Mouse (Mus musculus) bone marrow macrophage, adult 2 months (primary cell): ENCODE data around the gene Carhsp1. TPM values are rescaled to one million over a fixed set of nuclear protein-coding genes. Genes with fewer than 3 reads are reported as not detected.

ENCODE experiments used
- H3K27ac ChIP-seq: 2 replicates; pipeline ENCODE4 v1.5.1; 2012; ENCODE audit warnings: low read depth, low read length; ENCODE audit not compliant: insufficient read depth
- H3K4me1 ChIP-seq: 2 replicates; pipeline ENCODE4 v1.6.1; 2012; ENCODE audit warnings: low read length; ENCODE audit not compliant: control insufficient read depth, insufficient read depth
- H3K4me3 ChIP-seq: 2 replicates; pipeline ENCODE4 v1.5.1; 2012; ENCODE audit warnings: mild to moderate bottlenecking, low read length, moderate library complexity; ENCODE audit not compliant: insufficient read depth
- CTCF ChIP-seq: IDR thresholded peaks from 2 replicates; pipeline ENCODE4 v1.5.1; 2012; ENCODE audit warnings: low read depth, mild to moderate bottlenecking, low read length, moderate library complexity
- POLR2A ChIP-seq: IDR thresholded peaks from 2 replicates; pipeline ENCODE4 v1.6.1; 2012; ENCODE audit warnings: mild to moderate bottlenecking, low read depth, low read length, borderline replicate concordance
- polyA plus RNA-seq: library from polyadenylated mRNA; stranded (reverse); fragments of >200 nt; gene quantifications from 2 replicates; pipeline ENCODE4 v1.2.4, GENCODE M21; 2012; ENCODE audit not compliant: missing spikeins, insufficient read depth, insufficient read length

The Carhsp1 gene
- polyA plus RNA-seq, 1 experiment: 26.3 TPM

DNA sequence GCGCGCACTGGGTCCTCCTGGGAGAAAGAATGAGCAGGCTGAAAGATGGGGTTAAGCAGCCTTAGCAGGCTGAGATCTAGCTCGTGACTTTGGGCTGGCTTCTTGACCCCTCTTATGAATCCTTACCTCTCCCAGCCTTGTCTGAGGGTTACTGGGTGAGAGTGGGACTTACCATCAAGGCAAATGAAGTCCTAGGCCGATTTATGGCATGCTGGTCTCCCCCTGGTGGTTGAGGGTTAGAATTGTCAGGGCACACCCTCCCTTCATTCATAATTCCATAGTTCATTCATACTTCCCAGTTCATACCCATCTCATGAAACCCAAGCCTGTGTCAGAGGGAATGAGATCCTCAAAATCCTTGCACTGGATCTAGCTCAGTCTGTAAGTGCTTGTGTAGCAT is 4.8 kb upstream of the Carhsp1 start:
- Histone ChIP-seq H3K4me1 (peaks cover 2% of the 10 kb centered on the region; the same call in 1 of the 2 replicates), H3K4me3 (no peak overlapping the region), H3K27ac (no peak overlapping the region)
- TF ChIP-seq POLR2A (no peak), CTCF (peak; percentile 34; the same call in 1 of the 2 replicates)

GRCm38 (mm10) chr16:8676228-8676627 is 4.3 kb upstream of the Carhsp1 start:
- TF ChIP-seq CTCF (no peak), POLR2A (no peak)
- Histone ChIP-seq H3K27ac (no peak overlapping the region), H3K4me3 (no peak overlapping the region), H3K4me1 (peaks cover 2% of the 10 kb centered on the region; the same call in 1 of the 2 replicates)

- Histone ChIP-seq H3K4me3 (no peak overlapping the region), H3K4me1 (peaks cover 6% of the 10 kb centered on the region), H3K27ac (no peak overlapping the region)
- TF ChIP-seq CTCF: no peak
- no peak for TF ChIP-seq POLR2A
Observed at GRCm38 (mm10) chr16:8675559-8675958, 3.6 kb upstream of the Carhsp1 start.

GRCm38 (mm10) chr16:8674165-8674564 is 2.2 kb upstream of the Carhsp1 start:
- Histone ChIP-seq H3K4me3 (no peak overlapping the region), H3K4me1 (peaks cover 15% of the 10 kb centered on the region), H3K27ac (no peak overlapping the region)
- TF ChIP-seq POLR2A: no peak
- TF ChIP-seq CTCF: peak; percentile 93

- peaks cover 15% of the 10 kb centered on the region for H3K4me1 ChIP-seq
- H3K27ac ChIP-seq: no peak overlapping the region
- TF ChIP-seq POLR2A: no peak
- TF ChIP-seq CTCF: no peak
- H3K4me3 ChIP-seq: no peak overlapping the region
Observed at GRCm38 (mm10) chr16:8673343-8673742, 1.4 kb upstream of the Carhsp1 start.

DNA sequence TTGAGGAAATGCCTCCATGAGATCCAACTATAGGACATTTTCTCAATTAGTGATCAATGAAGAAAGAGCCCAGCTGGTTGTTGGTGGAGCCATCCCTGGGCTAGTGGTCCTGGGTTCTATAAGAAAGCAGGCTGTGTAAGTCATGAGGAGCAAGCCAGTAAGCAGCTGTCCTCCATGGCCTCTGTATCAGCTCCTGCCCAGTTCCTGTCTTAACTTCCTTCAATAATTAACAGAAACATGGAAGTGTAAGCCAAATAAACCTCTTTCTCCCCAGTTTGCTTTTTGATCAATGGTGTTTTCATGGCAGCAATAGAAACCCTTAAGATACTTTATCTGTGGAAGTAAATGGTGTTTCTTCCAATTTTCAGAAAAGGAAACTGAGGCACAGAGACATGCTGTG is 856 bp upstream of the Carhsp1 start:
- TF ChIP-seq CTCF: no peak
- TF ChIP-seq POLR2A: no peak
- Histone ChIP-seq H3K27ac (no peak overlapping the region), H3K4me3 (no peak overlapping the region), H3K4me1 (peaks cover 19% of the 10 kb centered on the region)

GRCm38 (mm10) chr16:8672350-8672687 is 364 bp upstream of the Carhsp1 start:
- TF ChIP-seq POLR2A: no peak
- TF ChIP-seq CTCF: no peak
- no peak overlapping the region for H3K27ac ChIP-seq
- peaks cover 24% of the 10 kb centered on the region for H3K4me1 ChIP-seq
- H3K4me3 ChIP-seq: peak overlapping the region; percentile 65

DNA sequence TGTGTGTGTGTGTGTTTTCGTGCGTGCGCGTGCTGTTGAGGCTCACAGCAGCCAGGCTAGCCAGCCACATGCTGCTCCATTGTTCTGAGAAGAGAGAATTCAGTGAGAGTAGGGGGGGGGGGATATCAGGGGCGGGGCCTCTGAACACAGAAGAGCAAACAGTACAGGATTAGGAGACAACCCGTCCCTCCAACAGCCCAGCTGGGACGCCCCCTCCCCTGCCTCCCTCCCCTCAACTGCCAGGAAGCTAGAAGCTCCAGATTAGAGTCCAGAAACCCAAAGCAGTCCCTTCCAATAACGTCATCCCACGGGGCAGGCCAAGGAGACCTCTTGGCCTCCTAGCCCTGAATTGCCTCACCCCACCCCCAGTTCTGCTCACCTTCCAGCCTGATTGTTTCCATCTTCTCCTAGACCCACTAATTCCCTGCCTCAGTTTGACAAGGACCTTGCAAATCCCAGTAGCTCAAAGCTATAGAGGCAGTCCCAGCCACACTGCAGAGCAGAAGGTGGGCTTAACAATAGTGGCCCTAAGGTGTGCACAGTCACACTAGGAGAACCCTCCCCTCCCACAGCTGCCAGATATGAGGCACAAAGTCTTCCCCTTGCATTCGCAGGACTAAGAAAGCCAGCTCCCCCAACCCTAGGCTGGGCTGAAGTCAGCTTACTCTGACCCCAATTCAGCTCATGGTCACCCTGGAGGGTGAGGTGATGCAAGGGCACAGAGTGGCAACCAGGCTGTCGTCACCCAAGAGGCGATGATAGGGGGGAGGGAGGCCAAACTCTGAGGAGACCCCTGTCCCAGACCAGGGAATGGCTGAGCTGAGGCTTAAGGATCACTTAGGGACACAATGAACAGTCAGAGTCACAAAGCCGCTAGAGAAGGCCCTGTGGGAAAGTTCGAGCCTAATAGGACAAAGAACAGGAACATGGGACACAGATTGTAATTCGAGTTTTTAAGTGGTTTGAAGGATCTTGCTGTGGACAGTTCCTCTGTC is 1.6 kb downstream of the Carhsp1 start:
- TF ChIP-seq CTCF: no peak
- TF ChIP-seq POLR2A: no peak
- Histone ChIP-seq H3K4me3 (no peak overlapping the region), H3K27ac (no peak overlapping the region), H3K4me1 (peaks cover 40% of the 10 kb centered on the region)

DNA sequence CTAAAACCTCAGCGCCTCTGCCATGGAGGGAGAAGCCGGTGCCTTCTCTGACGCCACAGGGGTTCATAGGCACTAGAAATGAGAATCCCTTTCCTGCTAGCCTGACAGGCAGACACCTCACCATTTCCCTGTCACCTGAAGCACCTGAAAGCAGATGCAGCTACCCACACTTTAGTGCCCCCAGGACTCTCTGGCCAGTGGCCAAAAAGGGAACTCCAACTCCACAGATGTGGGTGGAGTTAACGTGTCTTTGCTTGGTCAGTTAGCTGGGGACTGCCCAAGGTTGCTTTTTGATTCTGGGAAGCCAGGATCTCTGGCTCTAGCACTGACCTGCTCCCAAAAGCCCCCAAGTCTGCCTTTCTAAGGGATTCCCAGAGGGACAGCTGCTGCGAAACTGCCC is 2.5 kb downstream of the Carhsp1 start:
- H3K27ac ChIP-seq: no peak overlapping the region

DNA sequence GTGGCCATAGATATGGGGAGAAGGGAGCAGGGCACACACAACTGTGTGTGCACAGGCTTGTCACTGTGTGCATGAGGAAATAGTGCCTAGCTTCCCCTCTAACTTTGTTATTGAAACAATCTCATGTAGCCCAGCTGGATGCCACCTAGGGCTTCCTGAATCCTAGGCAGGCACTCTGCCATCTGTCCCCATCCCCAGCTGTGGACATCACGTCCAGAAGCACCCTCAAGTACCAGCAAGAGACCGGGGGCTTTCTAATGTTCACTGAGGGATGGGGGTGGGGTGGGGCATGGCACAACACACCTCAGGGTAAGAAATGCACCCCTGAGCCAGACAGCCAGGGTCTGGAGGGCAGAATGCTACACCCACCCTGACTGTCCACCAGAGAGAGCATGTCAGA is 3.6 kb downstream of the Carhsp1 start:
- no peak overlapping the region for H3K4me3 ChIP-seq
- no peak overlapping the region for H3K27ac ChIP-seq
- H3K4me1 ChIP-seq: peaks cover 40% of the 10 kb centered on the region
- TF ChIP-seq POLR2A: no peak
- no peak for TF ChIP-seq CTCF

More for the DNA sequence above, 2.5 kb downstream of the Carhsp1 start:
- H3K4me1 ChIP-seq: peaks cover 40% of the 10 kb centered on the region
- H3K4me3 ChIP-seq: no peak overlapping the region
- TF ChIP-seq POLR2A: no peak
- no peak for TF ChIP-seq CTCF

DNA sequence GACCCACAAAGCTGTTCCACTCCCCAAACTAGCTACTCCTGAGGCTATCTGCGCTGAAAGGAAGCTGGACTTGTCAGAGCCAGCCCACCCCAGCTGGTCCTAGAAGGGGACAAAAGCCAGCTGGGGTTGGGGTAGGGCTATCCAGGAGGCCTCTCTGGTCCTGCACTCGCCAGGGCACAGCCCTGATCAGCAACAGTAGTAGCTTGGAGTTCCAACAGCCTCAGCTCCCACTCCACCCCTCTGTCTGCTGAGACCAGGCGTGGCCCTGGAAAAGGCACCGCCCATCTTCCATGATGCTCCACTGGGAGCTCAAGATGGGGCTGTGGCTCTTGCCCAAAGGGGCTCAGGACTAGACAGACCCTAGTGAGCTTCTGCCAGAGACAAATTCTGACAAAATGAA is 4.1 kb downstream of the Carhsp1 start:
- no peak overlapping the region for H3K27ac ChIP-seq
- no peak overlapping the region for H3K4me3 ChIP-seq
- peaks cover 44% of the 10 kb centered on the region for H3K4me1 ChIP-seq
- no peak for TF ChIP-seq POLR2A
- TF ChIP-seq CTCF: no peak
